In genomic region chr5:105196308-105196707, GRCm38 (mm10) we compare ENCODE assay signal across 14 mouse cellular contexts. TPM values are rescaled to one million over a fixed set of nuclear protein-coding genes. Genes with fewer than 3 reads are reported as not detected.
DNase-seq lines count a peak whose midpoint lies in the region; ATAC-seq and TF ChIP-seq lines count a peak whose summit lies in the region.
"Not testable (repeated sequence)": the region's sequence is repeated elsewhere in the genome, so short reads cannot be mapped to it uniquely, and the experiment has no call there.
"Had no signal": no experiment of that assay in that cellular context is flagged by ENCODE, and none has a peak within 500 bp of the region (broad histone marks: within the 10 kb centered on the region; RNA-seq: fewer than 3 reads in every experiment).

No protein-coding gene starts in this region.

- not testable (repeated sequence) for H3K4me1 ChIP-seq in hindbrain, embryonic 14.5 days (replicated peaks; ENCODE audit: control insufficient read depth, insufficient read depth, low read length); hindbrain, postnatal 0 days (ENCODE audit: insufficient read depth, low read length); lung, embryonic 14.5 days (ENCODE audit: insufficient read depth)

- TF ChIP-seq POLR2A in brain, embryonic 14.5 days (IDR thresholded peaks at IDR 0.05; ENCODE audit: borderline replicate concordance, extremely low read depth, insufficient read depth, insufficient read length, poor library complexity, severe bottlenecking): not testable (repeated sequence)

- not testable (repeated sequence) for H3K27ac ChIP-seq in hindbrain, embryonic 14.5 days; hindbrain, postnatal 0 days; lung, embryonic 14.5 days (ENCODE audit: low read depth)

- H3K9ac ChIP-seq in hindbrain, embryonic 14.5 days; hindbrain, postnatal 0 days (replicated peaks; ENCODE audit: low read length); lung, embryonic 14.5 days: not testable (repeated sequence)

- H3K27me3 ChIP-seq in Patski; hindbrain, embryonic 14.5 days (ENCODE audit: control insufficient read depth, insufficient read depth, low read length); hindbrain, postnatal 0 days (ENCODE audit: insufficient read depth, low read length); lung, embryonic 14.5 days (ENCODE audit: insufficient read depth, low read length): not testable (repeated sequence)

- ATAC-seq in Patski: peak; percentile 35
- ATAC-seq in hindbrain, embryonic 14.5 days (ENCODE audit: low FRiP score): peak; percentile 46; the same call in 1 of the 2 replicates
- peak; percentile 71 for ATAC-seq in hindbrain, postnatal 0 days
- peak; percentile 49; the same call in 1 of the 2 replicates for ATAC-seq in lung, embryonic 14.5 days (ENCODE audit: insufficient read depth)

- not testable (repeated sequence) for H3K4me2 ChIP-seq in hindbrain, embryonic 14.5 days (replicated peaks); hindbrain, postnatal 0 days (ENCODE audit: low read depth, low read length); lung, embryonic 14.5 days

- CTCF ChIA-PET in Patski (lab: Charles Lee): not testable (repeated sequence)

- not testable (repeated sequence) for H3K36me3 ChIP-seq in hindbrain, embryonic 14.5 days (replicated peaks; ENCODE audit: control insufficient read depth, insufficient read depth); hindbrain, postnatal 0 days (ENCODE audit: insufficient read depth, low read length); lung, embryonic 14.5 days (ENCODE audit: insufficient read depth)

- WGBS in hindbrain, embryonic 14.5 days: 85% methylated on average over 5 of the region's 5 CpGs
- 66% methylated on average over 5 of the region's 5 CpGs for WGBS in hindbrain, postnatal 0 days
- 64% methylated on average over 5 of the region's 5 CpGs for WGBS in lung, embryonic 14.5 days

- H3K9me3 ChIP-seq in hindbrain, embryonic 14.5 days (ENCODE audit: control insufficient read depth, low read length); hindbrain, postnatal 0 days (ENCODE audit: low read length); lung, embryonic 14.5 days (ENCODE audit: low read depth, low read length): not testable (repeated sequence)

- not testable (repeated sequence) for DNase-seq in Patski (ENCODE audit: low read depth, low spot score); hindbrain, embryonic 14.5 days (ENCODE audit: low spot score); lung, embryonic 14.5 days
- DNase-seq in brain, embryonic 14.5 days (ENCODE audit: low read depth): peak; percentile 2
- peak; percentile 27 to 65 for DNase-seq in cerebellum, postnatal 14 days
- peak; percentile 1 for DNase-seq in hindbrain, postnatal 0 days (ENCODE audit: low spot score)
- peak; percentile 1 for DNase-seq in retina, postnatal 1 day

- POLR2A ChIA-PET in Patski (lab: Charles Lee): not testable (repeated sequence)

- in situ Hi-C loops in Patski (cut with MboI; ENCODE audit: low pct_unique_long_range_greater_than_20kb): loop anchor here (10.0 kb wide), 1 partner anchor 48 kb away; no protein-coding TSS in a partner anchor

- TF ChIP-seq CTCF in Patski (IDR thresholded peaks at IDR 0.05); brain, embryonic 14.5 days (IDR thresholded peaks at IDR 0.05; ENCODE audit: borderline replicate concordance, extremely low read depth, insufficient read depth, insufficient read length); hindbrain, postnatal 0 days (IDR thresholded peaks at IDR 0.05; ENCODE audit: low read depth); lung, embryonic 14.5 days (IDR thresholded peaks at IDR 0.05; ENCODE audit: low read depth): not testable (repeated sequence)

- not testable (repeated sequence) for H3K4me3 ChIP-seq in hindbrain, embryonic 14.5 days (replicated peaks; ENCODE audit: low read length); hindbrain, postnatal 0 days (ENCODE audit: low read length); lung, embryonic 14.5 days (ENCODE audit: low read depth, low read length)

RNA-seq across cellular contexts. Expression of gene Gbp10, which starts 43.0 kb away (rescaled TPM):
- 0.14 TPM for polyA plus RNA-seq in Patski (2021)
- 0.57 and 0.83 TPM in 2 replicates for polyA plus RNA-seq in brain, embryonic 14.5 days (2012; rRNA removed)
- polyA plus RNA-seq in hindbrain, embryonic 14.5 days (2014; fragmentation: Nextera tagmentation; extraction: Ambion mirVana): 2.4 and 2.5 TPM in 2 replicates
- 1.6 and 1.9 TPM in 2 replicates for total RNA-seq in hindbrain, postnatal 0 days (2014; rRNA removed)
- 0.55 and 0.61 TPM in 2 replicates for polyA plus RNA-seq in hindbrain, postnatal 0 days (2015; fragmentation: Nextera tagmentation; extraction: Ambion mirVana)
- 0.26 TPM in 1 of 2 replicates, not detected in the other for polyA plus RNA-seq in lung, embryonic 14.5 days (2014; fragmentation: Nextera tagmentation; extraction: Ambion mirVana)
- total RNA-seq: adrenal gland, postnatal 25 days; common myeloid progenitor, adult 5-6 weeks had no signal
- polyA plus RNA-seq: embryonic facial prominence, embryonic 13.5 days; erythroblast, embryonic 14.5 days; forebrain, embryonic 10.5 days; G1E had no signal

RNA-seq across cellular contexts. Expression of gene Gbp4, which starts 56.9 kb away (rescaled TPM):
- polyA plus RNA-seq in Patski (2021): 0.64 TPM
- polyA plus RNA-seq in brain, embryonic 14.5 days (2012; rRNA removed): 1.7 and 2.3 TPM in 2 replicates
- polyA plus RNA-seq in hindbrain, embryonic 14.5 days (2014; fragmentation: Nextera tagmentation; extraction: Ambion mirVana): 3.8 and 4.9 TPM in 2 replicates
- total RNA-seq in hindbrain, postnatal 0 days (2014; rRNA removed): 1.6 and 1.9 TPM in 2 replicates
- polyA plus RNA-seq in hindbrain, postnatal 0 days (2015; fragmentation: Nextera tagmentation; extraction: Ambion mirVana): 0.63 and 1.1 TPM in 2 replicates
- polyA plus RNA-seq in lung, embryonic 14.5 days (2014; fragmentation: Nextera tagmentation; extraction: Ambion mirVana): 0.66 and 1.2 TPM in 2 replicates
- total RNA-seq: common myeloid progenitor, adult 5-6 weeks had no signal
- polyA plus RNA-seq: G1E had no signal

RNA-seq across cellular contexts. Expression of gene Gbp8, which starts 57.0 kb away (rescaled TPM):
- 0.49 TPM for polyA plus RNA-seq in Patski (2021)
- polyA plus RNA-seq in brain, embryonic 14.5 days (2012; rRNA removed): 0.21 and 1.1 TPM in 2 replicates
- polyA plus RNA-seq in hindbrain, embryonic 14.5 days (2014; fragmentation: Nextera tagmentation; extraction: Ambion mirVana): 1.2 TPM in 2 replicates
- 1.3 TPM in 1 of 2 replicates, not detected in the other for total RNA-seq in hindbrain, postnatal 0 days (2014; rRNA removed)
- polyA plus RNA-seq in hindbrain, postnatal 0 days (2015; fragmentation: Nextera tagmentation; extraction: Ambion mirVana): 0.33 and 0.40 TPM in 2 replicates
- polyA plus RNA-seq in lung, embryonic 14.5 days (2014; fragmentation: Nextera tagmentation; extraction: Ambion mirVana): 0.24 and 0.34 TPM in 2 replicates
- total RNA-seq: forebrain, postnatal 0 days had no signal
- polyA plus RNA-seq: embryonic facial prominence, embryonic 13.5 days; forebrain, embryonic 10.5 days; G1E had no signal

RNA-seq across cellular contexts. Expression of gene Gbp9, which starts 57.0 kb away (rescaled TPM):
- 2.6 TPM for polyA plus RNA-seq in Patski (2021)
- 0.79 and 1.5 TPM in 2 replicates for polyA plus RNA-seq in brain, embryonic 14.5 days (2012; rRNA removed)
- 2.5 and 2.9 TPM in 2 replicates for polyA plus RNA-seq in hindbrain, embryonic 14.5 days (2014; fragmentation: Nextera tagmentation; extraction: Ambion mirVana)
- 2.1 and 2.4 TPM in 2 replicates for total RNA-seq in hindbrain, postnatal 0 days (2014; rRNA removed)
- 1.7 TPM in 2 replicates for polyA plus RNA-seq in hindbrain, postnatal 0 days (2015; fragmentation: Nextera tagmentation; extraction: Ambion mirVana)
- 2.6 and 2.7 TPM in 2 replicates for polyA plus RNA-seq in lung, embryonic 14.5 days (2014; fragmentation: Nextera tagmentation; extraction: Ambion mirVana)
- polyA plus RNA-seq: G1E had no signal
